Mouse (Mus musculus) erythroblast, adult 5-6 weeks (primary cell): ENCODE measurements around the gene St6gal1. TPM values are rescaled to one million over a fixed set of nuclear protein-coding genes. Genes with fewer than 3 reads are reported as not detected.

Experiments
- ATAC-seq: replicated peaks from 2 replicates; pipeline ENCODE4 v1.8.0; 2016; ENCODE audit warnings: moderate number of reproducible peaks, mild to moderate bottlenecking, moderate TSS enrichment, inconsistent platforms; ENCODE audit not compliant: poor library complexity, low FRiP score, severe bottlenecking
- total RNA-seq, 2 experiments: library from RNA; stranded (forward) in 1 of 2; stranded (reverse) in 1 of 2; fragments of 150-400 nt in 1 of 2; fragments of 200-764, 138-1000 nt in 1 of 2; gene quantifications; 2 replicates each; pipeline versions ENCODE4 v1.2.3 to v1.2.4; 2015 to 2017; ENCODE audit warnings: low replicate concordance in 2 of 2

St6gal1 gene
- total RNA-seq, 2 experiments from 2014 or later, result 0.77 to 1.4 TPM

DNA sequence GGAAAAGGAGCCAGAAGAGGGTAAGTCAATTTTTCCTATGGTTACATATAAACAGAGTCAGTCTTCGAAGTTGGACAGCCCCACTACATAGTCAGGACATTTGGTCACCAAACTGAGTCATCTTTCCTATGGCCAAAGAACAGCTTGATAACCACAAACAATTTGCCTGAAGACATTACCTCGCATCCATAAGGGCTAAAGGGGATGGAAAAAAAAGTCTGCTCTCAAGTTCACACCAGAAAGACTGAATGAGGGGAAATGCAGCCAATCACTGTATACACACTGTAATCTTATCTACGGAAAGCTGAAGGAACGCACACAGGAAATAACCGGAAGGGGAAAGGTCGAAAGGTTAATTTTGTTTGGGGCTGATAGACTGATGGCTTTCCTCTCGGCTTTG lies 6.2 kb upstream of the St6gal1 start:
- no peak for ATAC-seq

DNA sequence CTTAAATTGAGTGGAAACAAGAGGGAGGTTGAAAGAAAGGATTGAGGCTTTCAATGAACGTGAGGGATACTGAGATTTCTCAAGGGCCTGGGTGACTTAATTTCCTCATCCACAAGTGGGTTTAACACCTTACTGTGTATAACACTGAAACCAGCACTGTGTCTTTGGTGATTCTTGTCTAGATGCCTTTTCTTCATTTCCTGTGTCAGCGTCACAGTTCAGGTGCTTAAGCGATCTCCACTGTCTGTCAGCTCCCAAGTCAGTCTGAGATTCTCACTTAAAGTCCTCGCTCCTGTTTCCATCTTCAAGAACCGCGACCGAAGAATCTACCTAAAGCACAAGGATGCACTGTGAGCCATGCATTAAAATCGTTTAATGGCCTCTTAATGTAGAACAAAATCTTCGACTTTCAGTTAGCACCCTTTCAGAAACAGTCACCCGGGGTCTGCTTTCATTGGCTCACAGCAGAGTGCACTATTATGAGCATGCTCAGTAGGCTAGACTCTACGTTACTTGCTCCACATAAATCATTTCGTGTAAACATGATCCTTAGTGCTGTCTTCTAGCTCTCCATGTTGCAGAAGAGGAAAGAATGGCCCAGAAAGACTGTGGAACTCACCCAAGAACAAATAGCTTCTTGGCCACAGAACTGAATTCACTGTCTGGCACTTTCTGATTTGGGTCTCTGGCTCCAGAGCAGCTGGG lies 1.2 kb upstream of the St6gal1 start:
- no peak for ATAC-seq

DNA sequence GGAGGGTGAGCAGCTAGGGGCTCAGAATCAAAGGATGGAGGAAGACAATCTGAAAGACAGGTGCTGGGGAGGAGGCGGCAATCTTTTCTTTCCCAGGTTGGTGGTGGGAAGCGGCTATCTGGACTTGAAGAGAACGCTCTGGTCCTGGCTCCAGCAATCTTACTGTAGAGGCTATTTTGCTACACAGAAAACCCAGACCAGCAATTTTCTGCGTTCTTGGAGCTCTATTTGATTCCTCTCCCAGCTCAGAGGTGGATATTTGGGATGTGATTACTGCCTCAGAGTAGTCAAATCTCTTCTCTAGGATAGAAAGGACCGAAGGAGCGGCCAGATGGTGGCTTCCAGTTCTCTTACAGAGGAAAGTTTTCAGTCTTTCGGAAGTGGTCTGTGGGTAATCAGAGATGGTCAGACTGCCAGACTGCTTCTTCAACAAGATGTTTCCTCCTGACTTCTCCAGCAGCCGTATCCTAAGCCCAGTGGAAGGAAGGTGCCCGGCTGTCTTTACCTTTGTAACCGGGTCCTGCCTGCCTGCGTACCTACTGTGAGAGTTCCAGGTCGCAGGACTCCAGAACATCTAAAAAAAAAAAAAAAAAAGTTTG lies 570 bp upstream of the St6gal1 start:
- ATAC-seq, result no peak

DNA sequence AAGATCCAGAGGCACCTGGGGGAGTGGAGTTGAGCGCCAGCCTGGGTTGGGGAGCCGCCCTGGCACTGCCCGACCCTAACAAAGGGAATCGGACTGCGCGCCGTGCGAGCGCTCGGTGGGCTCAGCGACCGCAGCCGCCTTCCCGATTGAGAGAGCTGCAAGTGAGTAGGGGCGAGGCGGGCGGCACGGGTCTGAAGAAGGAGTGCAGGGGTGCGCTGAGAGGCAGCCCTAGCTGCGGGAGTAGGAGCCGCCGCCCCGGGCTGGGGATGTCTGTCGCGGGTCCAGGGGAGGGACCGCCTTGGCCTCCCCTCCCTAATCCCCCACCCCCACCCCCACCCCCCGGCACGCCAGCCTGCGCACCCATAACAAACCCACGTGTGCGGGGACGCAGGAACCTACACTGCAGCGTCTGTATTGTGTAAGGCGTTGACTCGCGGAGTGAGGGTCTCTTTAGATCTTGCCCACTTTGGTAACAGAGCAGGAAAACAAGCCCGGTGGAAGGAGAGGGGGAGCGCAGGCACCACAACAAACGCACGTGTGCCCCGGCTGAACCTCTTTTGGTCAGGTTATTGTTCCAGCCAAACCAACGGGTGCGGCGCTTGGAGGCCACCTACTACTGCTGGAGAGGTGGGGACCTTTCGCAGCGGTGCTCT lies 655 bp downstream of the St6gal1 start:
- no peak for ATAC-seq

DNA sequence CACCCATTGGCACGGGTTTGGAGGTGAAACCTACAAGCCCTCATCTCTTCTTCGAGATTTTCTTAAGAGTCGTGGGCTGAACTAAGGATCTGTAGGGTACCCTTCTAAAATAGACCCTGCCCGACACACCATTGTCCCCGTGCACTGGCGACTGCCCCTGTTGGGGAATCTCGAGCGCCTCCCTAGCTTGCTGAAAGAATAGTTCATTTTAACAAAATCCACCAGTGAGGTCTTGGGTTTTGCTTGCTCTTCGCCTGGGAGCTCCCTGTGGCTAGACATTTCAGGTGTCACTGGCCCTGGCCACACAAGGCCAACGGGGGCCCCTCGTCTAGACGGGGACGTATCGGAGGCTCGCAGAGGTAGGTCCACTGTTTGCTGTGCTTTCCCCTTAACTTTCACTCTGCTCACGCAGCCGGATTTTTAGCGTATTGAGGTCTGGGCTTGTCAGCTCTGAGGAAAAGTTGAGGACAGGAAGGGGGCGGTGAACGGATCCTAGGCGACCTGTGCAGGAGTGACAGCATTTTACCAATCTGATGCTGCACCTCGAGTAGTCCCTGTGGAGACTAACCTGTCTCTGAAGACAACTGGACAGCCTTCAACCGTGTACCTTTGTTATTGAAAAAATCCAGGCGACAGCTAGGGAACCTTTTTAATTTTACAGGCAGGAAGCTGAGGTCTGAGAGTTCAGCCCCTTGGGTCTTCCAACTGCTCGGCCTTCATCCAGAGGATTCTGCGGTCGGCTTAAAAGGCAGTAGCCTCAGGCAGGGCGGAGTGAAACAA lies 1.5 kb downstream of the St6gal1 start:
- ATAC-seq, result no peak

- no peak for ATAC-seq
Observed at GRCm38 (mm10) chr16:23226601-23227351, 2.2 kb downstream of the St6gal1 start.

- no peak for ATAC-seq
Observed at GRCm38 (mm10) chr16:23227851-23228250, 3.3 kb downstream of the St6gal1 start.

DNA sequence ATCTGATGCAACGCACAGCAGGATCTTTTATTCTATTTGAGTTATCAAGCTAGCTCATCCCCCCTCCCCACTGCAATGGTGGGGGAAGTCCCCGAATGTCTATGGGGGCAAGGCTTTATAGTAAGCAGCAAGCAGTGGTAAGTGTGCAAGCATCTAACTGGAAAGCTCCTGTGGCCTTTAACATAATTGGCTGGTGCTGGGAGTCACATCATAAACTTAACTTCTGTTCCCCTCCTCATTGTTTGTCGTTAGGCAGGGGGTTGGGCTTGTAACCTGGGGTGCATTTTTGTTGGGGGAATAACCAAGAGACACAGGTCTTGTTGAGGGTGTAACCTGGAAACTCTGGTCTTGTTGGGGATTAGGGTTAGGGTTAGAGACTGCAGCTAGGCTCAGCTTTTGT lies 3.9 kb downstream of the St6gal1 start:
- ATAC-seq, result no peak

- no peak for ATAC-seq
Observed at GRCm38 (mm10) chr16:23229945-23230344, 5.4 kb downstream of the St6gal1 start.

GRCm38 (mm10) chr16:23231168-23231567 lies 6.6 kb downstream of the St6gal1 start:
- no peak for ATAC-seq

GRCm38 (mm10) chr16:23232691-23233090 lies 8.2 kb downstream of the St6gal1 start:
- no peak for ATAC-seq

GRCm38 (mm10) chr16:23233496-23233895 lies 9.0 kb downstream of the St6gal1 start:
- ATAC-seq, result no peak

DNA sequence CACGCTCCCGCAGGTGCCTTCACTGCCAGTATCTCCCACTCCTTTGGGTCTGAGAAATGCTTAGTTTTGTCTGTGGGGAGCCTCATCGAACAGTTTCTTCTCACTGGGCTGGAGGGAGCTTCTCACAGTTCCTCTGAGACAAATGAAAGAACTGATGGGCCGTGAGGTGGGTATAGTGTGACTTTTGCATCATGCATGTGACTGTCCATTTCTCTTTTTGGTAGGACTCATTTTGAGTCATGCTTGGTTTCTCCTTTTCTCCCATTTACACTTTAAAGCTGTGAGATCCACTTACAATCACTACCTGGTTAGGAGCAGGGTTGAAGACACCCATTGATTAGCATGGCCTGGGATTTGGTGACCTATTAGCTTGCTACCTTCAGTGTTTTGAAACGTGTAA lies 10.0 kb downstream of the St6gal1 start:
- no peak for ATAC-seq

DNA sequence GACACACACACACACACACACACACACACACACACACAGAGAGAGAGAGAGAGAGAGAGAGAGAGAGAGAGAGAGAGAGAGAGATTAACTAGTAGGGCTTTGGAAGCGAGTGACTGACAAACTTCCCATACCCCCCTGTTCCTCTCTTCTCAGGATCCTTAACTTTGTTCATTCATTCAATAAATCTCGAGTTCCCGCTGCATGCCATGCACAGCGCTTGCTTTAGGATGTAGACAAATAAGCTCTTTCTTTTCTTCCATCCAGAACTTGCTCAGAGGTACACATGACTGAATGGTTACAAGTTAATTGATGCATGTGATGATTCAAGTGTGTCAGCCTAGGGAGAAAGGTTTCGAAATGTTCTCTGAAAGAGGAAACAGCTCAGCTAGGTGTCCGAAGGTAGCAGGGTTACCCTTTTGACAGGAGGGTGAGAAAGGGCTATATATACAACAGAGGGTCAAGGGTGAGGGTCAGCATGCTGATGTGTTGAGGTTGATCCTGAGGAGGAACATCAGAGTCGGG lies 10.7 kb downstream of the St6gal1 start:
- ATAC-seq, result no peak

GRCm38 (mm10) chr16:23239583-23239982 lies 15.0 kb downstream of the St6gal1 start:
- no peak for ATAC-seq

DNA sequence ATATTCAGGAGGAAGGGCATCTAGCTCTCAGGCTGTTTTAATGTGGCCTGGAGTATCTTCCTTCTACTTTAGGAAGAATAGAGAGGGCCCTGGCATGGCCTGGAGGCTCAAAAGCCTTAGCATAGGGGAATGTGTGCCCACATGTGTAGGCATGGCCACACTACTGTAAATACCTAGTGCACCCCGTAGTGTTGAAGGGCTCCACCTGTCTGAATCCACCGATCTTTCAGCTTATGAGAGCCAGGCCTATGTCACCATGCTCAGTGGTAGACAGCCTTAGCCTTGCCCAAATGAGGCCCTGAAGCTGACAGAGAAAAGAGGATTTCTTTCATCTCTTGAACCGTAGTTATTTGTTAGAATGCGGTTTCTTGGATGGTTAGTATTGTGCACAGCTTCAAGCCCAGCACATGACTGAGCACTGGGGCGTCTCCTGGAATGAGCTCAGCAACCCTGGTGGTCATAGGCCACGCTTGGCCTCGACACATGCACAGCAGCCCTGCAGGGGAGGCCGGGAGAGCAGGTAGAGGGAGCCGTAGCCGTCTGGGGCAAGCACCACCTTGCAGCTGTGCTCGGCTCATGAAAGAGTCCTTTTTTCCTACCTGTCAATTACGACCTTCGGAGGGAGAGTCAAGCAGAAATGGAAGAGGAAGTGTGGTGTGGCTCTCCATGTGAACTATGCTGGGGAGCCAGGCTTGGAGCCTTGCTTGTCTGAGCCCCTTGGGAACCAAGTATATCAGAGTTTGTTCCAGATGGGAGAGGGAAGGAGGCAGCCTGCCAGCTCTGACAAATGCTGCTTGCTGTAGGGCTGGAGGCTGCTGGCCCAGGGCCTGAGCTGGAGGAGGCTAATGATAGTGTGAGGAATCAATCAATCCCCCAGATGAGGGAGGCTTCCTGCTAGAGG lies 15.8 kb downstream of the St6gal1 start:
- no peak for ATAC-seq

- no peak for ATAC-seq
Observed at GRCm38 (mm10) chr16:23240950-23241259, 16.4 kb downstream of the St6gal1 start.

DNA sequence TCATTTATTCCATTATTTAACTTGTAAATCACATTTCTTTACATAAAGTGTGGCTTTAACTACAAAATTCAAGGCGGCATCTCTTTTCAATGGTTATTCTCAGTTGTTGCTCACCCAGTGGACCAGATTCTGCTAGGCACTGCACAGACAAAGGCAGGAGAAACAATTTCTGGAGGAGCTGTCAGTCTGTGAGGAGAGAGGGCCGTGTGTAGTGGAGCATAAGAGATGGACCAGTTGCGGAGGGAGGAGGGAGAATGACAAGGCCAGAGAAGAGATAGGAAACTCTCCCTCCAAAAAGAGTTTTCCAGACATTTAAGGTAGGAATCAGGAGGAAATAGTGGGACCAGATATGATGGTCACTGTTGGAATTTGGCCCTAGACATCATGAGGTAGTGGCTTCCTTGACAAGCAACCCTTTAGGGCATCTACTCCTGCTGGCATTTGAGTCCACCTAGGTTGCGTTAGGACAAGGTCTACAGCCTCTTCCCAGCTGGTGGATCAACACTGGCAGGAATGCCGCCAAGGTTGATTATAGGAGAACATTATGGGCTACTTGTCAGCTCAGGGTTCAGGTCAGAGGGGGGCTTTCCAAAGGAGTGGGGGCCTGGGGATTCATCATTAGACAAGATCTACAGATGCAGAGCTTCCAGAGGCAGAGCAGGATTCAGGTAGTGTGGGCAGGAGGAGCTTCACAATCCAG lies 19.3 kb downstream of the St6gal1 start:
- ATAC-seq, result no peak
